ENCODE assay signal across 10 mouse cellular contexts in the genomic region with DNA sequence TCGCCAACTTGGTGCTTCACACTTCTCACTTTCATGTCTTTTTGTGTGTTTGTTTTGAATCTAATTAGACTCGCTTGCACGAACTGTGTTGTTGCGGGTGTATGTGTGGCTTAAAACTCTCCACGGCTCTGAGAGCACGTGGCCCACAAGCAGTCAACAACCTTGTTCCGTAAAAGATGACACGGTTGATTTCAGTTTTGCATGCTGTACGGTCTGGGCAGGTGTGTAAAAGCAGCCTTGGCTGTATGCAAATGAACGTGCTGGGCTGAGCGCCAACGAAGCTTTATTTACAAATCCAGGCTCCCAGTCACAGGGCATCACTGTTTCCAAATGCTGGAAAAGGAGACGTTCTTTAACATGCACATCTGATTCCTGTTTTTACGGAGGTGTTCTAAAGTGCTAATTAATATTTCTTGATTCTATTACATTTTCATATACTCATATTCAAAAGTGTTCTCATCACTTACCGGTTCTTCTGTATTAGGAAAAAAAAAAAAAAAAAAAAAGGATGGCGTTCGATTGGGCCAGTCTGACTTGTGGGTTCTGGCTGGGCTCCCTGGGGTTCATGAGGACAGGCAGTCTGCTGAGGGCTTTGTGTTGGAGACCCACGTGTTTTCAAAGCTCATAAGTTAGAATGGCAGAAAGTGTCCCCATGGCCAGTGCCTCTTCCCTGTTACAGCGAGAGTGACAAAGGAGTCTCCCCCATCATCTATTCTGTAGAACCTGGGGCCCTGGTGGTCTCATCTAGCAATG. TPM values are rescaled to one million over a fixed set of nuclear protein-coding genes. Genes with fewer than 3 reads are reported as not detected.
DNase-seq lines count a peak whose midpoint lies in the region; ATAC-seq and TF ChIP-seq lines count a peak whose summit lies in the region.
"Had no signal": no experiment of that assay in that cellular context is flagged by ENCODE, and none has a peak within 500 bp of the region (broad histone marks: within the 10 kb centered on the region; RNA-seq: fewer than 3 reads in every experiment).

No protein-coding gene starts in this region.

- intact Hi-C loops in heart, adult 2 months (cut with DNase I) = loop anchor here (2.0 kb wide), 1 partner anchor 17 kb away; no protein-coding TSS in a partner anchor
- intact Hi-C loops in heart, postnatal 25 days (cut with DNase I) = no loop called here

- H3K4me3 ChIP-seq in heart, adult 2 months = peak overlapping the region; percentile 51
- peak overlapping the region; percentile 56 for H3K4me3 ChIP-seq in heart, embryonic 12.5 days
- H3K4me3 ChIP-seq: embryonic facial prominence, embryonic 12.5 days had no signal

- peak overlapping the region; percentile 92 for H3K27ac ChIP-seq in heart, adult 2 months
- H3K27ac ChIP-seq in heart, embryonic 12.5 days (ENCODE audit: poor library complexity, severe bottlenecking) = peak overlapping the region; percentile 97
- H3K27ac ChIP-seq: embryonic facial prominence, embryonic 12.5 days had no signal

- TF ChIP-seq CTCF in heart, adult 2 months (IDR thresholded peaks at IDR 0.05) = no peak

- WGBS in heart, adult 2 months = 59% methylated on average over 19 of the region's 19 CpGs
- 51% methylated on average over 19 of the region's 19 CpGs for WGBS in heart, embryonic 12.5 days

- H3K4me1 ChIP-seq in heart, adult 2 months (ENCODE audit: control insufficient read depth, insufficient read depth, low read length) = peaks cover 7% of the 10 kb centered on the region
- peaks cover 41% of the 10 kb centered on the region for H3K4me1 ChIP-seq in heart, embryonic 12.5 days (replicated peaks)

- no peak for ATAC-seq in heart, embryonic 12.5 days (ENCODE audit: insufficient number of reproducible peaks, low FRiP score)

- no peaks in the 10 kb centered on the region for H3K79me2 ChIP-seq in heart, adult 2 months (replicated peaks; ENCODE audit: control insufficient read depth, insufficient read depth, low read length)

- TF ChIP-seq EP300 in heart, adult 2 months (IDR thresholded peaks at IDR 0.05; ENCODE audit: insufficient read depth, low read depth, low read length) = no peak

- peak overlapping the region; percentile 81 for H3K9ac ChIP-seq in heart, adult 2 months (ENCODE audit: low read depth, low read length)
- H3K9ac ChIP-seq in heart, embryonic 12.5 days = peak overlapping the region; percentile 80
- H3K9ac ChIP-seq: embryonic facial prominence, embryonic 12.5 days had no signal

- TF ChIP-seq POLR2A in heart, adult 2 months (IDR thresholded peaks at IDR 0.05; ENCODE audit: insufficient read depth, low read depth, low read length) = no peak

- H3K27me3 ChIP-seq in heart, adult 2 months (ENCODE audit: control insufficient read depth, insufficient read depth, low read length) = no peaks in the 10 kb centered on the region
- no peaks in the 10 kb centered on the region for H3K27me3 ChIP-seq in heart, embryonic 12.5 days (replicated peaks)
- H3K27me3 ChIP-seq: embryonic facial prominence, embryonic 12.5 days had no signal

- H3K4me2 ChIP-seq in heart, embryonic 12.5 days = peak overlapping the region; percentile 71

- H3K36me3 ChIP-seq in heart, adult 2 months (ENCODE audit: control insufficient read depth, insufficient read depth, low read length) = no peaks in the 10 kb centered on the region
- H3K36me3 ChIP-seq in heart, embryonic 12.5 days = no peaks in the 10 kb centered on the region
- H3K36me3 ChIP-seq: embryonic facial prominence, embryonic 12.5 days; G1E had no signal

- no peaks in the 10 kb centered on the region for H3K9me3 ChIP-seq in heart, embryonic 12.5 days (replicated peaks)
- H3K9me3 ChIP-seq: embryonic facial prominence, embryonic 12.5 days had no signal

- DNase-seq in heart, adult 2 months = peak in 1 of 2 experiments; percentile 42
- DNase-seq in heart, postnatal 25 days (ENCODE audit: low spot score) = no peak
- DNase-seq in B cell, adult 2 months = peak; percentile 36 to 37
- DNase-seq in kidney, postnatal 4 days = peak; percentile 40 to 50
- no peak for DNase-seq in testis, postnatal 14 days (ENCODE audit: low spot score)
- no peak for DNase-seq in thymus, postnatal 25 days
- no peak for DNase-seq in urinary bladder, postnatal 14 days (ENCODE audit: low spot score)

RNA-seq across cellular contexts. Expression of gene 3425401B19Rik, which starts 0.9 kb away (rescaled TPM):
- total RNA-seq in heart, adult 2 months (2021) = 100 to 1,000 TPM in 1 of 2 experiments, 10 to 100 TPM in 1; 87.3 to 136 TPM
- polyA plus RNA-seq in heart, adult 2 months (2012; rRNA removed) = 36.3 and 45.6 TPM in 2 replicates
- 100 to 1,000 TPM; 106 to 121 TPM for total RNA-seq in heart, postnatal 25 days (2021)
- 15.9 and 16.3 TPM in 2 replicates for polyA plus RNA-seq in heart, embryonic 12.5 days (2016; fragmentation: Nextera tagmentation; extraction: Ambion mirVana)
- polyA plus RNA-seq: G1E had no signal

Comparison
In these comparisons a context has a peak if more than half of its experiments do, and no peak if none do; other contexts are left out.
1. DNase-seq: peak in B cell, adult 2 months (2 of 2) and kidney, postnatal 4 days (2 of 2); none in heart, postnatal 25 days (single experiment), testis, postnatal 14 days (single experiment), thymus, postnatal 25 days (single experiment) and urinary bladder, postnatal 14 days (single experiment).